Mouse (Mus musculus): ENCODE data around the gene Myo9b. TPM values are rescaled to one million over a fixed set of nuclear protein-coding genes. Genes with fewer than 3 reads are reported as not detected.

Myo9b gene
- total RNA-seq, 1 experiment = 36.1 TPM

GRCm38 (mm10) chr8:71385212-71385835, 112.8 kb downstream of the Myo9b start:
- Histone ChIP-seq H3K4me1 (ENCODE audit: control insufficient read depth in 2 of 2, insufficient read depth in 2 of 2, low read length in 2 of 2, poor library complexity in 1 of 2) (peaks cover 10 to 25% of the 10 kb centered on the region in 2 experiments), H3K9me3 (ENCODE audit: control insufficient read depth, insufficient read depth, low read depth, low read length) (no peaks in the 10 kb centered on the region), H3K27ac (ENCODE audit: insufficient read depth, low read depth, low read length, poor library complexity, severe bottlenecking) (peak overlapping the region; percentile 81; the same call in 1 of the 2 replicates), H3K4me3 (ENCODE audit: insufficient read depth in 1 of 2, low read depth in 1 of 2, low read length in 2 of 2, poor library complexity in 1 of 2, severe bottlenecking in 1 of 2) (peak overlapping the region; percentile 52 to 59), H3K9ac (ENCODE audit: insufficient read depth, low read depth, low read length, poor library complexity, severe bottlenecking) (peak overlapping the region; percentile 64; the same call in 1 of the 2 replicates), H3K36me3 (ENCODE audit: control insufficient read depth, insufficient read depth, low read length, poor library complexity, severe bottlenecking) (no peaks in the 10 kb centered on the region)
- no peak for DNase-seq (ENCODE audit: low read depth, low spot score)
- no peak for TF ChIP-seq CHD2 (IDR thresholded peaks at IDR 0.05; ENCODE audit: low read depth, low read length)
- no peak for TF ChIP-seq ZC3H11A (IDR thresholded peaks at IDR 0.05; ENCODE audit: borderline replicate concordance, low read depth, low read length)
- TF ChIP-seq HCFC1 (IDR thresholded peaks at IDR 0.05; ENCODE audit: borderline replicate concordance, insufficient read depth, low read length) = no peak
- TF ChIP-seq MAFK (IDR thresholded peaks at IDR 0.05; ENCODE audit: insufficient read depth, low read depth, low read length) = no peak
- TF ChIP-seq ZNF384 (IDR thresholded peaks at IDR 0.05; ENCODE audit: low read depth, low read length) = no peak
- in situ Hi-C loops (cut with MboI; ENCODE audit: low sequenced_read_pairs in 2 of 2, unreplicated experiment in 2 of 2) = no loop called here

GRCm38 (mm10) chr8:71388267-71388666, 115.8 kb downstream of the Myo9b start:
- Histone ChIP-seq H3K9ac (ENCODE audit: insufficient read depth, low read depth, low read length, poor library complexity, severe bottlenecking) (no peak overlapping the region), H3K27ac (ENCODE audit: insufficient read depth, low read depth, low read length, poor library complexity, severe bottlenecking) (no peak overlapping the region), H3K36me3 (ENCODE audit: control insufficient read depth, insufficient read depth, low read length, poor library complexity, severe bottlenecking) (no peaks in the 10 kb centered on the region), H3K4me1 (ENCODE audit: control insufficient read depth in 2 of 2, insufficient read depth in 2 of 2, low read length in 2 of 2, poor library complexity in 1 of 2) (peaks cover 5 to 25% of the 10 kb centered on the region in 2 experiments; a peak in 3 of 4 replicates), H3K4me3 (ENCODE audit: insufficient read depth in 1 of 2, low read depth in 1 of 2, low read length in 2 of 2, poor library complexity in 1 of 2, severe bottlenecking in 1 of 2) (no peak overlapping the region), H3K9me3 (ENCODE audit: control insufficient read depth, insufficient read depth, low read depth, low read length) (no peaks in the 10 kb centered on the region)
- in situ Hi-C loops (cut with MboI; ENCODE audit: low sequenced_read_pairs in 2 of 2, unreplicated experiment in 2 of 2) = no loop called here
- DNase-seq (ENCODE audit: low read depth, low spot score) = no peak
- TF ChIP-seq ZNF384 (IDR thresholded peaks at IDR 0.05; ENCODE audit: low read depth, low read length) (no peak), ZC3H11A (IDR thresholded peaks at IDR 0.05; ENCODE audit: borderline replicate concordance, low read depth, low read length) (no peak), HCFC1 (IDR thresholded peaks at IDR 0.05; ENCODE audit: borderline replicate concordance, insufficient read depth, low read length) (no peak), CHD2 (IDR thresholded peaks at IDR 0.05; ENCODE audit: low read depth, low read length) (no peak), MAFK (IDR thresholded peaks at IDR 0.05; ENCODE audit: insufficient read depth, low read depth, low read length) (no peak)

GRCm38 (mm10) chr8:71391696-71392095, 119.2 kb downstream of the Myo9b start:
- Histone ChIP-seq H3K27ac (ENCODE audit: insufficient read depth, low read depth, low read length, poor library complexity, severe bottlenecking) (no peak overlapping the region), H3K36me3 (ENCODE audit: control insufficient read depth, insufficient read depth, low read length, poor library complexity, severe bottlenecking) (no peaks in the 10 kb centered on the region), H3K4me1 (ENCODE audit: control insufficient read depth in 2 of 2, insufficient read depth in 2 of 2, low read length in 2 of 2, poor library complexity in 1 of 2) (peaks cover 3 to 10% of the 10 kb centered on the region in 2 experiments; a peak in 2 of 4 replicates), H3K9ac (ENCODE audit: insufficient read depth, low read depth, low read length, poor library complexity, severe bottlenecking) (no peak overlapping the region; the same call in 1 of the 2 replicates), H3K9me3 (ENCODE audit: control insufficient read depth, insufficient read depth, low read depth, low read length) (no peaks in the 10 kb centered on the region), H3K4me3 (ENCODE audit: insufficient read depth in 1 of 2, low read depth in 1 of 2, low read length in 2 of 2, poor library complexity in 1 of 2, severe bottlenecking in 1 of 2) (no peak overlapping the region)
- in situ Hi-C loops (cut with MboI; ENCODE audit: low sequenced_read_pairs in 2 of 2, unreplicated experiment in 2 of 2) = no loop called here
- no peak for TF ChIP-seq ZNF384 (IDR thresholded peaks at IDR 0.05; ENCODE audit: low read depth, low read length)
- no peak for TF ChIP-seq MAFK (IDR thresholded peaks at IDR 0.05; ENCODE audit: insufficient read depth, low read depth, low read length)
- TF ChIP-seq ZC3H11A (IDR thresholded peaks at IDR 0.05; ENCODE audit: borderline replicate concordance, low read depth, low read length) = no peak
- TF ChIP-seq CHD2 (IDR thresholded peaks at IDR 0.05; ENCODE audit: low read depth, low read length) = no peak
- no peak for TF ChIP-seq HCFC1 (IDR thresholded peaks at IDR 0.05; ENCODE audit: borderline replicate concordance, insufficient read depth, low read length)
- DNase-seq (ENCODE audit: low read depth, low spot score) = no peak

- no peak for TF ChIP-seq ZC3H11A (IDR thresholded peaks at IDR 0.05; ENCODE audit: borderline replicate concordance, low read depth, low read length)
- TF ChIP-seq MAFK (IDR thresholded peaks at IDR 0.05; ENCODE audit: insufficient read depth, low read depth, low read length) = no peak
- TF ChIP-seq HCFC1 (IDR thresholded peaks at IDR 0.05; ENCODE audit: borderline replicate concordance, insufficient read depth, low read length) = no peak
- no peak for TF ChIP-seq CHD2 (IDR thresholded peaks at IDR 0.05; ENCODE audit: low read depth, low read length)
- peaks cover 0 to 7% of the 10 kb centered on the region in 2 experiments; a peak in 1 of 4 replicates for H3K4me1 ChIP-seq (ENCODE audit: control insufficient read depth in 2 of 2, insufficient read depth in 2 of 2, low read length in 2 of 2, poor library complexity in 1 of 2)
- H3K36me3 ChIP-seq (ENCODE audit: control insufficient read depth, insufficient read depth, low read length, poor library complexity, severe bottlenecking) = no peaks in the 10 kb centered on the region
- DNase-seq (ENCODE audit: low read depth, low spot score) = no peak
- H3K9me3 ChIP-seq (ENCODE audit: control insufficient read depth, insufficient read depth, low read depth, low read length) = no peaks in the 10 kb centered on the region
- no peak overlapping the region for H3K4me3 ChIP-seq (ENCODE audit: insufficient read depth in 1 of 2, low read depth in 1 of 2, low read length in 2 of 2, poor library complexity in 1 of 2, severe bottlenecking in 1 of 2)
- in situ Hi-C loops (cut with MboI; ENCODE audit: low sequenced_read_pairs in 2 of 2, unreplicated experiment in 2 of 2) = no loop called here
- H3K27ac ChIP-seq (ENCODE audit: insufficient read depth, low read depth, low read length, poor library complexity, severe bottlenecking) = no peak overlapping the region
- H3K9ac ChIP-seq (ENCODE audit: insufficient read depth, low read depth, low read length, poor library complexity, severe bottlenecking) = no peak overlapping the region
Observed at GRCm38 (mm10) chr8:71392391-71392790, 119.9 kb downstream of the Myo9b start.
